Mouse (Mus musculus): ENCODE measurements around the gene S100a11. TPM values are rescaled to one million over a fixed set of nuclear protein-coding genes. Genes with fewer than 3 reads are reported as not detected.
"Not testable (repeated sequence)": the region's sequence is repeated elsewhere in the genome, so short reads cannot be mapped to it uniquely, and the experiment has no call there.

The S100a11 gene
- polyA plus RNA-seq, 1 experiment, result 25.5 TPM

- Histone ChIP-seq H3K4me1 (ENCODE audit: control insufficient read depth, insufficient read depth, low read length) (no peaks in the 10 kb centered on the region), H3K27ac (ENCODE audit: insufficient read depth, low read length) (no peak overlapping the region), H3K27me3 (ENCODE audit: control insufficient read depth, insufficient read depth, low read length) (no peaks in the 10 kb centered on the region), H3K4me3 (replicated peaks; ENCODE audit: insufficient read depth, low read depth, low read length) (no peak overlapping the region)
- no peak for DNase-seq
- 45% methylated on average over 2 of the region's 2 CpGs for WGBS
- TF ChIP-seq CTCF (IDR thresholded peaks at IDR 0.05; ENCODE audit: borderline replicate concordance, insufficient read depth, low read depth, low read length), result no peak
- no peak for TF ChIP-seq POLR2A (IDR thresholded peaks at IDR 0.05; ENCODE audit: borderline replicate concordance, insufficient read depth, low read length)
These were observed 16.8 kb downstream of the S100a11 start for GRCm38 (mm10) chr3:93537068-93537576.

- no peak for DNase-seq
- TF ChIP-seq CTCF (IDR thresholded peaks at IDR 0.05; ENCODE audit: borderline replicate concordance, insufficient read depth, low read depth, low read length) (no peak), POLR2A (IDR thresholded peaks at IDR 0.05; ENCODE audit: borderline replicate concordance, insufficient read depth, low read length) (no peak)
- Histone ChIP-seq H3K27me3 (ENCODE audit: control insufficient read depth, insufficient read depth, low read length) (no peaks in the 10 kb centered on the region), H3K4me3 (replicated peaks; ENCODE audit: insufficient read depth, low read depth, low read length) (no peak overlapping the region), H3K27ac (ENCODE audit: insufficient read depth, low read length) (no peak overlapping the region), H3K4me1 (ENCODE audit: control insufficient read depth, insufficient read depth, low read length) (no peaks in the 10 kb centered on the region)
- 92% methylated on average over 2 of the region's 2 CpGs for WGBS
These were observed 18.2 kb downstream of the S100a11 start for GRCm38 (mm10) chr3:93538486-93538885.

GRCm38 (mm10) chr3:93541501-93541900 is 21.2 kb downstream of the S100a11 start:
- WGBS, result 59% methylated on average over 2 of the region's 2 CpGs
- no peak for DNase-seq

GRCm38 (mm10) chr3:93544170-93544569 is 23.9 kb downstream of the S100a11 start:
- H3K27ac ChIP-seq (ENCODE audit: insufficient read depth, low read length); H3K4me1 ChIP-seq (ENCODE audit: control insufficient read depth, insufficient read depth, low read length); H3K27me3 ChIP-seq (ENCODE audit: control insufficient read depth, insufficient read depth, low read length); DNase-seq; H3K4me3 ChIP-seq (replicated peaks; ENCODE audit: insufficient read depth, low read depth, low read length): not testable (repeated sequence)
- 78% methylated on average over 6 of the region's 6 CpGs for whole genome bisulfite sequencing

More at GRCm38 (mm10) chr3:93541501-93541900, 21.2 kb downstream of the S100a11 start:
- Histone ChIP-seq H3K4me1 (ENCODE audit: control insufficient read depth, insufficient read depth, low read length) (no peaks in the 10 kb centered on the region), H3K4me3 (replicated peaks; ENCODE audit: insufficient read depth, low read depth, low read length) (no peak overlapping the region), H3K27ac (ENCODE audit: insufficient read depth, low read length) (no peak overlapping the region), H3K27me3 (ENCODE audit: control insufficient read depth, insufficient read depth, low read length) (no peaks in the 10 kb centered on the region)
- TF ChIP-seq POLR2A (IDR thresholded peaks at IDR 0.05; ENCODE audit: borderline replicate concordance, insufficient read depth, low read length) (no peak), CTCF (IDR thresholded peaks at IDR 0.05; ENCODE audit: borderline replicate concordance, insufficient read depth, low read depth, low read length) (no peak)

GRCm38 (mm10) chr3:93547099-93547648 is 26.9 kb downstream of the S100a11 start:
- WGBS, result 28% methylated on average over 7 of the region's 7 CpGs
- H3K4me1 ChIP-seq (ENCODE audit: control insufficient read depth, insufficient read depth, low read length), result no peaks in the 10 kb centered on the region
- TF ChIP-seq POLR2A (IDR thresholded peaks at IDR 0.05; ENCODE audit: borderline replicate concordance, insufficient read depth, low read length) (no peak), CTCF (IDR thresholded peaks at IDR 0.05; ENCODE audit: borderline replicate concordance, insufficient read depth, low read depth, low read length) (peak; percentile 75)
- H3K27ac ChIP-seq (ENCODE audit: insufficient read depth, low read length), result no peak overlapping the region
- no peak overlapping the region for H3K4me3 ChIP-seq (replicated peaks; ENCODE audit: insufficient read depth, low read depth, low read length)
- no peaks in the 10 kb centered on the region for H3K27me3 ChIP-seq (ENCODE audit: control insufficient read depth, insufficient read depth, low read length)
- DNase-seq, result peak; percentile 42 to 58

GRCm38 (mm10) chr3:93547749-93548540 is 27.7 kb downstream of the S100a11 start:
- Histone ChIP-seq H3K4me3 (replicated peaks; ENCODE audit: insufficient read depth, low read depth, low read length) (no peak overlapping the region), H3K4me1 (ENCODE audit: control insufficient read depth, insufficient read depth, low read length) (no peaks in the 10 kb centered on the region), H3K27me3 (ENCODE audit: control insufficient read depth, insufficient read depth, low read length) (no peaks in the 10 kb centered on the region), H3K27ac (ENCODE audit: insufficient read depth, low read length) (0 out of 2 replicates have a peak overlapping the region, but pooled peaks have one; percentile 44)
- TF ChIP-seq POLR2A (IDR thresholded peaks at IDR 0.05; ENCODE audit: borderline replicate concordance, insufficient read depth, low read length), result no peak
- no peak for TF ChIP-seq CTCF (IDR thresholded peaks at IDR 0.05; ENCODE audit: borderline replicate concordance, insufficient read depth, low read depth, low read length)
- no peak for DNase-seq
- 62% methylated on average over 20 of the region's 20 CpGs for WGBS

- DNase-seq, result no peak
- H3K4me3 ChIP-seq (replicated peaks; ENCODE audit: insufficient read depth, low read depth, low read length), result no peak overlapping the region
- H3K4me1 ChIP-seq (ENCODE audit: control insufficient read depth, insufficient read depth, low read length), result no peaks in the 10 kb centered on the region
- H3K27me3 ChIP-seq (ENCODE audit: control insufficient read depth, insufficient read depth, low read length), result no peaks in the 10 kb centered on the region
- 71% methylated on average over 5 of the region's 6 CpGs for WGBS
- TF ChIP-seq POLR2A (IDR thresholded peaks at IDR 0.05; ENCODE audit: borderline replicate concordance, insufficient read depth, low read length), result no peak
- no peak overlapping the region for H3K27ac ChIP-seq (ENCODE audit: insufficient read depth, low read length)
These were observed 28.4 kb downstream of the S100a11 start for GRCm38 (mm10) chr3:93548541-93549266.
